Mouse (Mus musculus): ENCODE results near the gene Gm20388. TPM values are rescaled to one million over a fixed set of nuclear protein-coding genes. Genes with fewer than 3 reads are reported as not detected.
A peak's percentile ranks its signal among the peaks of the same experiment; 100 is the strongest.

Gm20388 gene
- total RNA-seq, 1 experiment from 2014 or later, result 3.6 TPM

GRCm38 (mm10) chr8:121366655-121367054, 1456.0 kb downstream of the Gm20388 start:
- no peak for DNase-seq

- DNase-seq, result no peak
Observed at GRCm38 (mm10) chr8:121368799-121369198, 1458.2 kb downstream of the Gm20388 start.

- DNase-seq, result no peak
Observed at GRCm38 (mm10) chr8:121369378-121369777, 1458.7 kb downstream of the Gm20388 start.

GRCm38 (mm10) chr8:121371287-121371686, 1460.6 kb downstream of the Gm20388 start:
- no peak for DNase-seq

- DNase-seq, result no peak
Observed at GRCm38 (mm10) chr8:121371911-121372638, 1461.4 kb downstream of the Gm20388 start.

GRCm38 (mm10) chr8:121372639-121372986, 1462.0 kb downstream of the Gm20388 start:
- DNase-seq, result no peak

GRCm38 (mm10) chr8:121374284-121374683, 1463.6 kb downstream of the Gm20388 start:
- DNase-seq, result no peak

GRCm38 (mm10) chr8:121374777-121375176, 1464.1 kb downstream of the Gm20388 start:
- no peak for DNase-seq

GRCm38 (mm10) chr8:121376116-121376950, 1465.7 kb downstream of the Gm20388 start:
- DNase-seq, result peak; percentile 93

- DNase-seq, result no peak
Observed at GRCm38 (mm10) chr8:121377680-121378079, 1467.0 kb downstream of the Gm20388 start.

GRCm38 (mm10) chr8:121379387-121379786, 1468.7 kb downstream of the Gm20388 start:
- DNase-seq, result no peak

GRCm38 (mm10) chr8:121382583-121383241, 1472.1 kb downstream of the Gm20388 start:
- peak; percentile 74 for DNase-seq

- no peak for DNase-seq
Observed at GRCm38 (mm10) chr8:121385540-121385939, 1474.9 kb downstream of the Gm20388 start.

GRCm38 (mm10) chr8:121390608-121391007, 1480.0 kb downstream of the Gm20388 start:
- peak; percentile 23 for DNase-seq

- DNase-seq, result no peak
Observed at GRCm38 (mm10) chr8:121391254-121391653, 1480.6 kb downstream of the Gm20388 start.

- no peak for DNase-seq
Observed at GRCm38 (mm10) chr8:121391771-121392170, 1481.1 kb downstream of the Gm20388 start.

- no peak for DNase-seq
Observed at GRCm38 (mm10) chr8:121392482-121392881, 1481.8 kb downstream of the Gm20388 start.

- peak; percentile 62 for DNase-seq
Observed at GRCm38 (mm10) chr8:121393111-121393510, 1482.5 kb downstream of the Gm20388 start.

- no peak for DNase-seq
Observed at GRCm38 (mm10) chr8:121394686-121395085, 1484.0 kb downstream of the Gm20388 start.

GRCm38 (mm10) chr8:121395316-121395715, 1484.7 kb downstream of the Gm20388 start:
- no peak for DNase-seq

- no peak for DNase-seq
Observed at GRCm38 (mm10) chr8:121396151-121396550, 1485.5 kb downstream of the Gm20388 start.

- no peak for DNase-seq
Observed at GRCm38 (mm10) chr8:121397201-121397698, 1486.6 kb downstream of the Gm20388 start.

GRCm38 (mm10) chr8:121398081-121398480, 1487.4 kb downstream of the Gm20388 start:
- DNase-seq, result no peak
